Mouse (Mus musculus) T-helper 1 cell (primary cell): ENCODE results near the gene Eef1g.
"Not testable (repeated sequence)": the region's sequence is repeated elsewhere in the genome, so short reads cannot be mapped to it uniquely, and the experiment has no call there.

Source experiments
- in situ Hi-C: fragments of 300-600 bp; cut with MboI, MseI; formaldehyde crosslinking; loops from one replicate; pipeline ENCODE4 v1.15.1; 2025; ENCODE audit warnings: high pct_unique_total_duplicates

Eef1g gene

GRCm38 (mm10) chr19:8984255-8984868 is 17.5 kb downstream of the Eef1g start:
- in situ Hi-C loops = no loop called here

- in situ Hi-C loops = no loop called here
Measured at GRCm38 (mm10) chr19:8985891-8986290, 19.1 kb downstream of the Eef1g start.

DNA sequence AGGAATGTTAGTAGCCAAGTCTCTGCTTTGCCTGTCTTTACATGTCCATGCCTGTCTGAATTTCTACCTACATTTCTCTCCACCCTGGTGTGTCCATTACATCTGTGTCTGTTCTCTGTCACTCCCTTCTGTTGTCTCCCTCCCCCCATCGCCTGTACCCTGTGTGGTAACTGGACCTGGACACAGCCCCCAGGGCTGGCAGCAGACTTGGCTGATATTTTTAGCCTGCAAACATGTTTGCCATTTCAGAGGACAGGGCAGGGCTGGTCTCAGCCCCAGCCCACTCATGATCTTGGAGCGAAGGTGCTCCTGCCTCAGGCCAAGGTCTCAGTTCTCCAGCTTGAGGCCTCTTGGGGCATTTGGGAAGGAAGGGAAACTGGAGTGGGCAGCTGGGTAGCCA is 21.0 kb downstream of the Eef1g start:
- in situ Hi-C loops = no loop called here

GRCm38 (mm10) chr19:8988346-8989065 is 21.7 kb downstream of the Eef1g start:
- in situ Hi-C loops = no loop called here

DNA sequence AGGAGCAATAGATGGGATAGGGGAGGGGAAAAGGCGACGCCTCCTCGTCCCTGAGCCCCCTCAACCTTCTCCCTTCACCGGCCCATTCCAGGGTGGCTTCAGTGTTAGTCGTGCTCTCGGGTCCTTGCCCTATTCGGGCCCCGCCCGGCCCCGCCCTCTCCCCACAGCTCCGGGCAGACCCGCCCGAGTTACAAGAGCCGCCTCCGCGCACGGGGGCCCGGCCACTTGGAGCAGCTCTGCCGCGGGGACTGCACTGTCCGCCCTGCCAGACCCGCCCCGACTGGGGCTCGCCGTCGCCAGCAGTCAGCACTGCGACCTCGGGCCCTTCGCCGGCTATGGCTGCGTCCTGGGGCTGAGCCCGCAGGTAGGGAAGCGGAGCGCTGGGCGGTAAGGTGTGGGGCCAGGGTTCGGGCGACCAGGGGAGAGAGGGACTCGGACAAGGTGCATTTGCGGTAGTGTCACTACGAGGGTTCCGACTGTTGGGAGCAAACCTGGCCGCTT is 22.3 kb downstream of the Eef1g start, which contains the start of gene Ahnak:
Ahnak (plus strand) TSS at position 219 of the 501 bp plus-strand sequence.
- in situ Hi-C loops = no loop called here

- in situ Hi-C loops = loop anchor here (5.0 kb wide), 1 partner anchor 63 kb away; no protein-coding TSS in a partner anchor
Measured at GRCm38 (mm10) chr19:8989567-8990431, 23.0 kb downstream of the Eef1g start.

DNA sequence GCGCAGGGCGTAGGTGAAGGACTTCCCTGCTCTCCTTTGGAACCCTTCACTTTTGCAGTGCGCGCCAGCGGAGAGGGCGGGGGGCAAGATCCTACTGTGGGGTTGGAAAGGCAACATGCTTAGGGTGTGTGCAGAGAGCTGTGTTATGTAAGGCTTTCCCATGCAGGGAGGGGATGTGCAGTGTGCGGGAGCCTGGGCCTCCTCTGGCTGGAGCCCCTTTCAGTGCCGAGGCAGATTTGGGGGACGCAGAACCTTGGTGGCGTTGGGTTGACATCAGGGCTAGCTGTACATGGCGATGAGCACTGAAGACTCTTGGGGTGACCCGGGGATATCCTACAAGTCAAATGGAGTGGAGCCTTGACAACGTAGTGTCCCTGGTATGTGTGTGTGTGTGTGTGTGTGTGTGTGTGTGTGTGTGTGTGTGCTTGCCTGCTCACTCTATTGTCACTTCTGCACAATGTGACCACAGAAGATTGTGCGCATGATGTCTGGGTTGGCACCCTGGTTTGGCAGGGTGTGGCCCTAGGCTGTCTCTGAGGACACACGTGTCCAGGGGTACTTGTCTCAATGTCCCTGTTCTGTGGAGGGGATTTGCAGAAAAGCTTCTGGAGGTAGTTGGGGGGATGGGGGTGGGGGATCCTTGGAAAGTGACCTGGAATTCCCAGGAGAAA is 23.7 kb downstream of the Eef1g start:
- in situ Hi-C loops = loop anchor here (5.0 kb wide), 1 partner anchor 62 kb away; no protein-coding TSS in a partner anchor

- in situ Hi-C loops = loop anchor here (5.0 kb wide), 1 partner anchor 61 kb away; no protein-coding TSS in a partner anchor
Measured at GRCm38 (mm10) chr19:8991245-8991870, 24.5 kb downstream of the Eef1g start.

DNA sequence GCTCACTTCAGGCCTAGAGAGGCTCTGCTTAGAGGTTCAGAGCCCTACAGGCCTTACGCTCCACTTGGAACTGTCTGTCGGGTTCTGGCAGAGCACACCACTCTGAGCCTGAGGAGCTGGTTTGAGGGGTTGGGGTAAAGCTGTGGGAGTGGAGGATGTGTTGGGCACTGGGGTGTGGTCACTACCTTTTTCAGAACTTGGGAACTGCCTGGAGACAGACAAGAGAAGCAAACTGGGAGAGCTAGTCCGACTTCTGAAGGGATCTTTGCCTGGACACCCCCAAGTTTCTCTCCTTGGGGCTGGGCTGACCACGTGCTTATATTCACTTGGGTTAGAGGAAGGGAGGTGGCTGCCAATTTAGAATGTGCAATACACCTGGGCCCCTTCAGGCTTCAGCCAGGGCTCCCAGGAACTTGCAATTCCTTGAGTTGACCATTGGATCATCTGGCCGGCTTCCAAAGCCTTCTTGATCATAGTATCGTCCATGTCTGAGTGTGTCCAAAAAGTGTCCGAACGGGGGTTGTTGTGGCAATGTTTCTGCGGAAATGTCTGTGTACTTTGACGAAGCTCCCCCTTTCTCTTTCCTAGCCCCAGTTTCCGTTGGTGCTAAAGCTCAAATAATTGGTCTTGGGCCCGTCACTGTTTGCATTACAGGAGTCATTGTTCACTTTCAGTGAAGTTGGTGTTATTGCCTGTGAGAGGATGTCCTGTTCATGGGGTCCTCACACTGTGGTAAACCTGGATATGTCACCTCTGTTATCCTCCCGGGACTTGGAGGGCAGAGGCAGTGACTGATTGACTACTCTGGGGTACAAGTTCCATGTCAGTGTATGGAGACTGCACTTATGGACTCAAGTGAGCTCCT is 25.3 kb downstream of the Eef1g start:
- in situ Hi-C loops = loop anchor here (5.0 kb wide), 1 partner anchor 60 kb away; no protein-coding TSS in a partner anchor

GRCm38 (mm10) chr19:8992769-8993624 is 26.2 kb downstream of the Eef1g start:
- in situ Hi-C loops = loop anchor here (5.0 kb wide), 1 partner anchor 59 kb away; no protein-coding TSS in a partner anchor

- in situ Hi-C loops = loop anchor here (5.0 kb wide), 1 partner anchor 59 kb away; no protein-coding TSS in a partner anchor
Measured at GRCm38 (mm10) chr19:8993625-8993912, 26.7 kb downstream of the Eef1g start.

- in situ Hi-C loops = loop anchor here (5.0 kb wide), 1 partner anchor 57 kb away; no protein-coding TSS in a partner anchor
Measured at GRCm38 (mm10) chr19:8994813-8995607, 28.2 kb downstream of the Eef1g start.

GRCm38 (mm10) chr19:8996601-8997000 is 29.8 kb downstream of the Eef1g start:
- in situ Hi-C loops = no loop called here

DNA sequence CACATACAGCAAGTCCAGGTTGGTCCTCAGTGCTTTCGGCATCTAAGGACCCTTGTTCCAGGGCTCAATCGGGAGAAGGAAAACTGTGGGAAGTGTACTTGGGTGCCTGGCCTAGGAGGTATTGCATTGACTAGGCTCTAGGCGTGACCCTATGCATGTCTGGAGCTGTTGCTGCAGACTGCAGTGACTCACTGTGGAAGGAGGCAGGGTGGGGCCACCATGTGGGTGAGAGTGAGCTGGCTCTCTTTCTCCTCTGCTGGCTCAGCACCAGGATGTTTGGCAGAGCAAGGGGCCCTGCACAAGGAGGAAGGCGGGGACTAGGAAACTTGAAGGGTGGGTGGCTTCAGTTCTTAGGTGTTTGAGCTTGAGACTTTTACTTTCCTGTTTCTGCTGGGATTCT is 30.7 kb downstream of the Eef1g start:
- in situ Hi-C loops = no loop called here

DNA sequence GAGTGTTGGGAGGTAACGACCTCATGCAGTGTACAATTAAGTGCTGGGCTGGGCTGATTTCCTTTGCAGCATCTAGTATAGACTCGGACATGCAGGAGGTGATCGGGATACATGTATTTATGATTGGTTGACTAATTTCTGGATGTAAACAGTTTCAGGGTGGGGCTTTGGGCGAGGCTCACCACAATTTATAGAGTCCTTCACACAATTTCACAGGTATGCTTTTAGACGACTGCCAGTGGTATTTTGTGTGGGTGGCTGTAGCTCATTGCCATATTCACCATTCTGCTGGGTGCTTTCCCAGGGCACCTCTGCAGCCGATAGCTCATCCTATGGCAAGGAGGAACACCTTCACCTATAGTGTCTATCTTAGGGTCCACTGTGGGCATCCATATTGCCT is 31.7 kb downstream of the Eef1g start:
- in situ Hi-C loops = no loop called here

- in situ Hi-C loops = no loop called here
Measured at GRCm38 (mm10) chr19:8999223-8999622, 32.4 kb downstream of the Eef1g start.

GRCm38 (mm10) chr19:9006915-9007314 is 40.1 kb downstream of the Eef1g start:
- in situ Hi-C loops = not testable (repeated sequence)

- in situ Hi-C loops = no loop called here
Measured at GRCm38 (mm10) chr19:9019298-9019697, 52.5 kb downstream of the Eef1g start.
